Mouse (Mus musculus) heart, adult 11 months (tissue): ENCODE results near the gene Zc3h18.

Source experiments
- DNase-seq: peaks from one replicate; pipeline ENCODE4 v3.0.0; 2022

The Zc3h18 gene

GRCm38 (mm10) chr8:122439336-122439735 lies 62.9 kb downstream of the Zc3h18 start:
- DNase-seq = no peak

GRCm38 (mm10) chr8:122441326-122441725 lies 64.9 kb downstream of the Zc3h18 start:
- no peak for DNase-seq

GRCm38 (mm10) chr8:122442356-122442755 lies 65.9 kb downstream of the Zc3h18 start:
- no peak for DNase-seq

- DNase-seq = no peak
Observed at GRCm38 (mm10) chr8:122442781-122443180, 66.4 kb downstream of the Zc3h18 start.

GRCm38 (mm10) chr8:122443262-122444006 lies 67.0 kb downstream of the Zc3h18 start, which contains the start of gene Mvd:
Gene Mvd, minus strand, starts transcription at chr8:122443422.
- peak; percentile 100 for DNase-seq

GRCm38 (mm10) chr8:122444058-122444748 lies 67.8 kb downstream of the Zc3h18 start:
- DNase-seq = peak; percentile 99

- DNase-seq = no peak
Observed at GRCm38 (mm10) chr8:122445203-122445602, 68.8 kb downstream of the Zc3h18 start.

- peak; percentile 98 for DNase-seq
Observed at GRCm38 (mm10) chr8:122451161-122451703, 74.8 kb downstream of the Zc3h18 start.

- DNase-seq = peak; percentile 97
Observed at GRCm38 (mm10) chr8:122452154-122452553, 75.7 kb downstream of the Zc3h18 start.

- no peak for DNase-seq
Observed at GRCm38 (mm10) chr8:122454409-122454808, 78.0 kb downstream of the Zc3h18 start.

- no peak for DNase-seq
Observed at GRCm38 (mm10) chr8:122457171-122457570, 80.8 kb downstream of the Zc3h18 start.

GRCm38 (mm10) chr8:122459218-122459900 lies 83.0 kb downstream of the Zc3h18 start:
- no peak for DNase-seq

- no peak for DNase-seq
Observed at GRCm38 (mm10) chr8:122459990-122460389, 83.6 kb downstream of the Zc3h18 start.

- DNase-seq = peak; percentile 95
Observed at GRCm38 (mm10) chr8:122460524-122461472, 84.4 kb downstream of the Zc3h18 start, which contains the start of gene Snai3. Gene Snai3, minus strand, starts transcription at chr8:122460733.

GRCm38 (mm10) chr8:122461473-122462148 lies 85.2 kb downstream of the Zc3h18 start:
- no peak for DNase-seq

- DNase-seq = no peak
Observed at GRCm38 (mm10) chr8:122462510-122462909, 86.1 kb downstream of the Zc3h18 start.

- DNase-seq = peak; percentile 87
Observed at GRCm38 (mm10) chr8:122463651-122464640, 87.5 kb downstream of the Zc3h18 start.

GRCm38 (mm10) chr8:122464985-122465384 lies 88.6 kb downstream of the Zc3h18 start:
- peak; percentile 89 for DNase-seq
